Mouse (Mus musculus) heart, embryonic 15.5 days (tissue): Measurements from ENCODE around the gene Daxx. TPM values are rescaled to one million over a fixed set of nuclear protein-coding genes. Genes with fewer than 3 reads are reported as not detected.

Source experiments
- ATAC-seq: fragments of 200-750 bp; cut with Nextera tagmentation; replicated peaks from 2 replicates; pipeline ENCODE4 v1.8.0; 2017; ENCODE audit warnings: low read depth, moderate TSS enrichment; ENCODE audit not compliant: insufficient number of reproducible peaks, insufficient read depth, low FRiP score
- H3K27ac ChIP-seq: fragments of 300-500 bp; sonication (generic); 2 replicates; pipeline ENCODE4 v1.5.1; 2015; ENCODE audit warnings: mild to moderate bottlenecking, inconsistent platforms
- H3K27me3 ChIP-seq: fragments of 300-500 bp; sonication (generic); 2 replicates; pipeline ENCODE4 v1.6.1; 2015; ENCODE audit warnings: inconsistent platforms
- H3K36me3 ChIP-seq: fragments of 300-500 bp; sonication (generic); 2 replicates; pipeline ENCODE4 v1.6.1; 2015; ENCODE audit warnings: mild to moderate bottlenecking, inconsistent platforms
- H3K4me1 ChIP-seq: fragments of 300-500 bp; sonication (generic); replicated peaks from 2 replicates; pipeline ENCODE4 v1.6.1; 2015; ENCODE audit warnings: inconsistent platforms
- H3K4me2 ChIP-seq: fragments of 300-500 bp; sonication (generic); 2 replicates; pipeline ENCODE4 v1.6.1; 2015; ENCODE audit warnings: inconsistent platforms, mild to moderate bottlenecking, moderate library complexity
- H3K4me3 ChIP-seq: fragments of 300-500 bp; sonication (generic); 2 replicates; pipeline ENCODE4 v1.5.1; 2015; ENCODE audit warnings: mild to moderate bottlenecking, inconsistent platforms
- H3K9ac ChIP-seq: fragments of 300-500 bp; sonication (generic); 2 replicates; pipeline ENCODE4 v1.6.1; 2015; ENCODE audit warnings: mild to moderate bottlenecking, inconsistent platforms
- H3K9me3 ChIP-seq: fragments of 300-500 bp; sonication (generic); replicated peaks from 2 replicates; pipeline ENCODE4 v1.6.1; 2016; ENCODE audit warnings: inconsistent platforms
- WGBS: fragments of 180-500 bp; shearing (Covaris S2); methylation state at CpG from one replicate; pipeline ENCODE4 v1.1.7; 2015; ENCODE audit warnings: mixed read lengths; 5-methylcytosine and 5-hydroxymethylcytosine counted together
- microRNA-seq: library from miRNA; unstranded; fragments of <30 nt; microRNA quantifications from one replicate; pipeline ENCODE4, GENCODE M21; 2016
- polyA plus RNA-seq: library from polyadenylated mRNA; unstranded; fragments of >200 nt; fragmentation: Nextera tagmentation; extraction: Ambion mirVana; gene quantifications from 2 replicates; pipeline ENCODE4 v1.2.1, GENCODE M21; 2015

Daxx gene
- polyA plus RNA-seq, 1 experiment from 2014 or later: 27.1 TPM

- Histone ChIP-seq H3K27me3 (no peaks in the 10 kb centered on the region), H3K4me2 (no peak overlapping the region), H3K9me3 (no peaks in the 10 kb centered on the region), H3K36me3 (peaks cover 41% of the 10 kb centered on the region), H3K4me3 (no peak overlapping the region), H3K27ac (no peak overlapping the region), H3K9ac (no peak overlapping the region), H3K4me1 (peaks cover 19% of the 10 kb centered on the region)
- ATAC-seq: no peak
- 93% methylated on average over 11 of the region's 11 CpGs for WGBS
These were observed 49.2 kb downstream of the Daxx start for GRCm38 (mm10) chr17:33958451-33958850.

- H3K27ac ChIP-seq: no peak overlapping the region
- peaks cover 12% of the 10 kb centered on the region for H3K4me1 ChIP-seq
- no peaks in the 10 kb centered on the region for H3K27me3 ChIP-seq
- H3K9me3 ChIP-seq: no peaks in the 10 kb centered on the region
- no peak overlapping the region for H3K4me2 ChIP-seq
- H3K36me3 ChIP-seq: peaks cover 43% of the 10 kb centered on the region
- no peak overlapping the region for H3K4me3 ChIP-seq
- no peak overlapping the region for H3K9ac ChIP-seq
- ATAC-seq: no peak
- WGBS: 93% methylated on average over 13 of the region's 13 CpGs
These were observed 49.9 kb downstream of the Daxx start for GRCm38 (mm10) chr17:33959135-33959534.

- 88% methylated on average over 15 of the region's 15 CpGs for WGBS
- H3K9me3 ChIP-seq: no peaks in the 10 kb centered on the region
- peaks cover 45% of the 10 kb centered on the region for H3K36me3 ChIP-seq
These were observed 50.7 kb downstream of the Daxx start for GRCm38 (mm10) chr17:33959948-33960347.

GRCm38 (mm10) chr17:33962876-33963275 is 53.7 kb downstream of the Daxx start:
- Histone ChIP-seq H3K27me3 (no peaks in the 10 kb centered on the region), H3K9ac (no peak overlapping the region), H3K27ac (no peak overlapping the region), H3K36me3 (peaks cover 53% of the 10 kb centered on the region), H3K4me2 (no peak overlapping the region), H3K4me1 (no peaks in the 10 kb centered on the region), H3K9me3 (no peaks in the 10 kb centered on the region), H3K4me3 (no peak overlapping the region)
- 92% methylated on average over 7 of the region's 7 CpGs for WGBS
- ATAC-seq: no peak

More at GRCm38 (mm10) chr17:33959948-33960347, 50.7 kb downstream of the Daxx start:
- Histone ChIP-seq H3K4me2 (no peak overlapping the region), H3K4me3 (no peak overlapping the region), H3K9ac (no peak overlapping the region), H3K27ac (no peak overlapping the region), H3K27me3 (no peaks in the 10 kb centered on the region), H3K4me1 (peaks cover 6% of the 10 kb centered on the region)
- no peak for ATAC-seq

Small RNAs within 50 kb of the gene (microRNA-seq; reads per million reads assigned to microRNA genes)
- not detected for gene Gm27740

Other genes with a start within 250 kb of the Daxx start
- 180 and 183 TPM in 2 replicates for gene Hnrnpm, start 222.6 kb upstream of the Daxx start, polyA plus RNA-seq
- gene March2, start 190.7 kb upstream of the Daxx start, polyA plus RNA-seq: 98.6 and 118 TPM in 2 replicates
- 274 and 318 TPM in 2 replicates for gene Rab11b, start 148.9 kb upstream of the Daxx start, polyA plus RNA-seq
- gene Angptl4, start 127.6 kb upstream of the Daxx start, polyA plus RNA-seq: 15.4 and 20.0 TPM in 2 replicates
- gene Kank3, start 98.9 kb upstream of the Daxx start, polyA plus RNA-seq: 44.1 and 52.6 TPM in 2 replicates
- gene Rps28, start 84.9 kb upstream of the Daxx start, polyA plus RNA-seq: 456 and 543 TPM in 2 replicates
- 487 and 517 TPM in 2 replicates for gene Ndufa7, start 84.8 kb upstream of the Daxx start, polyA plus RNA-seq
- gene Cd320, start 66.3 kb upstream of the Daxx start, polyA plus RNA-seq: 31.4 and 39.9 TPM in 2 replicates
- not detected in 2 replicates for gene Gm7029, start 35.6 kb upstream of the Daxx start, polyA plus RNA-seq
- 5.3 and 7.3 TPM in 2 replicates for gene Kifc1, start 18.8 kb upstream of the Daxx start, polyA plus RNA-seq
- gene Platr17, start 4.3 kb upstream of the Daxx start, polyA plus RNA-seq: 0.18 TPM in 1 of 2 replicates, not detected in the other
- 44.3 and 61.3 TPM in 2 replicates for gene Tapbp, start 6.5 kb downstream of the Daxx start, polyA plus RNA-seq
- 11.3 and 15.3 TPM in 2 replicates for gene Zbtb22, start 6.5 kb downstream of the Daxx start, polyA plus RNA-seq
- gene Rgl2, start 20.1 kb downstream of the Daxx start, polyA plus RNA-seq: 34.7 and 44.8 TPM in 2 replicates
- 112 and 115 TPM in 2 replicates for gene Pfdn6, start 30.9 kb downstream of the Daxx start, polyA plus RNA-seq
- gene Wdr46, start 31.2 kb downstream of the Daxx start, polyA plus RNA-seq: 16.3 and 24.1 TPM in 2 replicates
- 5.1 and 6.5 TPM in 2 replicates for gene B3galt4, start 42.1 kb downstream of the Daxx start, polyA plus RNA-seq
- gene Vps52, start 46.4 kb downstream of the Daxx start, polyA plus RNA-seq: 35.5 and 44.7 TPM in 2 replicates
- gene Rps18, start 46.6 kb downstream of the Daxx start, polyA plus RNA-seq: 847 and 935 TPM in 2 replicates
- 37.4 and 80.9 TPM in 2 replicates for gene H2-K1, start 90.9 kb downstream of the Daxx start, polyA plus RNA-seq
- 15.8 and 20.8 TPM in 2 replicates for gene Ring1, start 115.3 kb downstream of the Daxx start, polyA plus RNA-seq
- gene H2-Ke6, start 118.6 kb downstream of the Daxx start, polyA plus RNA-seq: 47.4 and 56.2 TPM in 2 replicates
- gene Slc39a7, start 122.3 kb downstream of the Daxx start, polyA plus RNA-seq: 97.8 and 133 TPM in 2 replicates
- gene Rxrb, start 122.4 kb downstream of the Daxx start, polyA plus RNA-seq: 26.8 and 38.5 TPM in 2 replicates
- gene Col11a2, start 130.0 kb downstream of the Daxx start, polyA plus RNA-seq: 1.3 and 4.6 TPM in 2 replicates
- gene H2-Oa, start 182.9 kb downstream of the Daxx start, polyA plus RNA-seq: 0.29 and 0.94 TPM in 2 replicates
- gene H2-DMa, start 210.1 kb downstream of the Daxx start, polyA plus RNA-seq: 6.0 and 13.6 TPM in 2 replicates
- 59.0 and 77.7 TPM in 2 replicates for gene Brd2, start 213.2 kb downstream of the Daxx start, polyA plus RNA-seq
- gene H2-DMb2, start 233.9 kb downstream of the Daxx start, polyA plus RNA-seq: 0.69 and 2.5 TPM in 2 replicates
- gene H2-DMb1, start 243.7 kb downstream of the Daxx start, polyA plus RNA-seq: 0.34 and 3.2 TPM in 2 replicates